Mouse (Mus musculus) bone marrow, adult 2 months (tissue): ENCODE data around the gene H2al1o. TPM values are rescaled to one million over a fixed set of nuclear protein-coding genes. Genes with fewer than 3 reads are reported as not detected.
"Not testable (repeated sequence)": the region's sequence is repeated elsewhere in the genome, so short reads cannot be mapped to it uniquely, and the experiment has no call there.

Experiments used
- H3K27ac ChIP-seq: fragments of 200-500 bp; 2 replicates; pipeline ENCODE4 v1.5.1; 2012; ENCODE audit warnings: low read depth, mild to moderate bottlenecking, control low read depth, inconsistent platforms, low read length; ENCODE audit not compliant: control insufficient read depth, poor library complexity, insufficient read depth
- H3K4me1 ChIP-seq: fragments of 200-500 bp; 2 replicates; pipeline ENCODE4 v1.6.1; 2011; ENCODE audit warnings: low read length; ENCODE audit not compliant: control insufficient read depth, insufficient read depth
- H3K4me3 ChIP-seq: fragments of 200-500 bp; replicated peaks from 2 replicates; pipeline ENCODE3; 2011; ENCODE audit warnings: mild to moderate bottlenecking, low read depth, low read length, control low read depth; ENCODE audit not compliant: control insufficient read depth
- CTCF ChIP-seq: fragments of 200-500 bp; IDR thresholded peaks from 2 replicates; pipeline ENCODE4 v1.5.1; 2011; ENCODE audit warnings: low read length, control low read depth; ENCODE audit not compliant: control insufficient read depth, insufficient read depth
- POLR2A ChIP-seq: fragments of 200-500 bp; IDR thresholded peaks from 2 replicates; pipeline ENCODE4 v1.6.1; 2011; ENCODE audit warnings: low read depth, mild to moderate bottlenecking, control low read depth, low read length, borderline replicate concordance; ENCODE audit not compliant: control insufficient read depth
- WGBS: fragments of 180-500 bp; shearing (Covaris S2); methylation state at CpG from one replicate; pipeline ENCODE4 v1.1.7; 2018; 5-methylcytosine and 5-hydroxymethylcytosine counted together
- polyA plus RNA-seq: library from polyadenylated mRNA; stranded (reverse); fragments of >200 nt; gene quantifications from 2 replicates; pipeline ENCODE4 v1.2.4, GENCODE M21; 2011; ENCODE audit warnings: low replicate concordance; ENCODE audit not compliant: missing spikeins, insufficient read depth, insufficient read length

Gene H2al1o
- polyA plus RNA-seq, result not detected in 2 replicates

DNA sequence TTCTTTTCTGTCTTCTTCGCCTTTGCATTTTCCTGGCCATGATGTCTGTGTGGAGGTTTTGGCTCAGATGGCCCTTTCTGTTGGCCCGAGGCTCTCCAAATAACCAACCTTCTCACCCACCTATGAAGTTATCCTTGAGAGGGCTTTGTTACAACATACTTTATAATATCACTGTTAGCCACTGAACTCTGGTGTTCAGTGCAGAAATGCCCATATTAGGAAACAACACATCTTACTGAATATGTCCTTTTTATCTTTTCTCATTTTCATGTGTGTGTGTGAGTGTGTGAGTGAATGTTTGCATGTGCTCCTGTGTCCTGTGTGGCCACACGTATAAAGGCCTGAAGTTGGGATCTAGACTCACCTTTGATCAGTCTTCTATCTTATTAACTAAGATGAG lies at the start of gene H2al1o:
Gene H2al1o, minus strand, starts transcription at position 101 of the 400 bp plus-strand sequence.
- 75% methylated on average over 3 of the region's 3 CpGs for WGBS
- not testable (repeated sequence) for H3K4me1 ChIP-seq, H3K4me3 ChIP-seq, H3K27ac ChIP-seq

DNA sequence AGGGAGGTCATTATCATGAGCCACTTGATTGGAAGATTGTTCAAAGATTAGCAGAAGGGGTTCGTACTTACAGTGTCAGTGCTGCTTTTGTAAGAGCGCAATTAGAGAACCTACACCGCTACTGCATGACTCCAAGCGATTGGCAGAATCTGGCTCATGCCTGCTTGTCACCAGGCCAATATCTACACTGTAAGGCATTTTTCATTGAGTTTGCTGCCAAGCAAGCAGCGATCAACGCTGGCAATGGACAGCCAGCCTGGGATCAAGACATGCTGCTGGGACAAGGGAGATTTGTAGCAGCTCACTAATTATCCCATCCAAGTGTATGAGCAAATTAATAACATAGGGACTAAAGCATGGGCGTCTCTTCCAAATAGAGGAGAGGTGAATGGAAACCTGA lies 25.8 kb upstream of the H2al1o start:
- WGBS, result 87% methylated on average over 7 of the region's 7 CpGs
- H3K4me3 ChIP-seq, H3K27ac ChIP-seq, H3K4me1 ChIP-seq: not testable (repeated sequence)

DNA sequence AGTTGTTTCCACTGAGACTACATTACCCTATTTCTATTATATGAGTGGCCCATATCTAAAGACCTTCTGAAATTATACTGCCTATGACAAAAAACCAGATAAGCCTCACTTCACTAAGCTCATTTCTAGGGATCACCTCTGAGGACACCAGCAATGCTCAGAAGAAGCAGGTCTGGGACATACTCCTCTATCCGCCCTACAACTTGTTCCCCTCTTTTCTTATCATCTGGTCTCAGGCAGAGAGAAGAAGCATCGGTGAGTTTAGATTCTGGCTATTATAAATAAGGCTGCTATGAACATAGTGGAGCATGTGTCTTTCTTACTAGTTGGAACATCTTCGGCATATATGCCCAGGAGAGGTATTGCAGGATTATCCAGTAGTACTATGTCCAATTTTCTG lies 35.3 kb downstream of the H2al1o start:
- TF ChIP-seq POLR2A (no peak), CTCF (no peak)
- Histone ChIP-seq H3K4me1 (no peaks in the 10 kb centered on the region), H3K27ac (no peak overlapping the region), H3K4me3 (no peak overlapping the region)
- WGBS, result 83% methylated on average over 3 of the region's 3 CpGs

Other genes with a start within 250 kb of the H2al1o start
- gene H2al1k, start 221.8 kb downstream of the H2al1o start, polyA plus RNA-seq, result not detected in 2 replicates
- 27.3 and 62.6 TPM in 2 replicates for gene Cybb, start 84.6 kb downstream of the H2al1o start, polyA plus RNA-seq
- gene Dynlt3, start 90.6 kb upstream of the H2al1o start, polyA plus RNA-seq, result 17.4 and 28.2 TPM in 2 replicates